Mouse (Mus musculus): ENCODE results near the gene Arf1.
"Not testable (repeated sequence)": the region's sequence is repeated elsewhere in the genome, so short reads cannot be mapped to it uniquely, and the experiment has no call there.

Gene Arf1

GRCm38 (mm10) chr11:59226251-59226650 is 1.8 kb downstream of the Arf1 start:
- no peak for DNase-seq

GRCm38 (mm10) chr11:59225167-59225566 is 2.9 kb downstream of the Arf1 start:
- DNase-seq: no peak

DNA sequence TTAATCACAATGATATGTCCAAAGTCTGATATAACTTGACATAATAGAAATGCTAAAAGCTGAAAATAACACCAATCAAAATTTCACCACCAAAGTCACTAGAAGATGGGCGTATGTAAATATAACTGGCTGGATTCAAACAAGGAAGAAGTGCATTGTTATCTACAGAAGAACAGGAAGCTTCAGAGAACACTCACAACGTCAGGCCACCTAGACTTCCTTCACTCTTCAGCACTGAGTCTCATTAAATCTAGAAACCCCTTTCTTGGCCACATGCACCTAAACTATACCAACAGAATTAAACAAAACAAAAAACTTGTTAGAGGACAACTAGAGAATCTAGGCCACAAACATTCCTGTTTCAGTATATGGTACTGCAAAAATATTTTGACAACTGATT is 3.6 kb downstream of the Arf1 start:
- no peak for DNase-seq

- no peak for DNase-seq
Measured at GRCm38 (mm10) chr11:59224025-59224424, 4.0 kb downstream of the Arf1 start.

DNA sequence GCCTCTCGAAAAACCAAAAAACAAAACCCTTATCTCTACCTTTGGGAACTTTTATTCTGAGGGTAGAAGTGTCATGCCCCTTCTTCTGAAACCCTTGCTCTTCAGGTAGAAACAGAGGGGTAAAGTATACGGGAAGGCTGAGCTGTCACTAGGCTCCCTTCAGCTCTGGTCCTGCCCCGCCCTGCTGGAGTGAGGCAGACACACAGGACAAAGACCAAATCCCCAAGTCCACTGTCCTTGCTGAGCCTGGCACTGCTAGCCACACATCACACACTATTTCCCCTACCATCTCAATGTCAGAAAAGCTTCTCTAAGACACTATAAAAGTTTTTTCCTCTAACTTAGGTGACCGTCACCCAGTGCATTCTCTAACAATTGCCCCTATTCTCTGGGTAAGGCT is 5.8 kb downstream of the Arf1 start:
- DNase-seq: no peak

- DNase-seq: no peak
Measured at GRCm38 (mm10) chr11:59221604-59222003, 6.5 kb downstream of the Arf1 start.

- no peak for DNase-seq
Measured at GRCm38 (mm10) chr11:59219064-59219463, 9.0 kb downstream of the Arf1 start.

- peak; percentile 67 for DNase-seq
Measured at GRCm38 (mm10) chr11:59218389-59218998, 9.6 kb downstream of the Arf1 start.

GRCm38 (mm10) chr11:59216955-59217354 is 11.1 kb downstream of the Arf1 start:
- no peak for DNase-seq

DNA sequence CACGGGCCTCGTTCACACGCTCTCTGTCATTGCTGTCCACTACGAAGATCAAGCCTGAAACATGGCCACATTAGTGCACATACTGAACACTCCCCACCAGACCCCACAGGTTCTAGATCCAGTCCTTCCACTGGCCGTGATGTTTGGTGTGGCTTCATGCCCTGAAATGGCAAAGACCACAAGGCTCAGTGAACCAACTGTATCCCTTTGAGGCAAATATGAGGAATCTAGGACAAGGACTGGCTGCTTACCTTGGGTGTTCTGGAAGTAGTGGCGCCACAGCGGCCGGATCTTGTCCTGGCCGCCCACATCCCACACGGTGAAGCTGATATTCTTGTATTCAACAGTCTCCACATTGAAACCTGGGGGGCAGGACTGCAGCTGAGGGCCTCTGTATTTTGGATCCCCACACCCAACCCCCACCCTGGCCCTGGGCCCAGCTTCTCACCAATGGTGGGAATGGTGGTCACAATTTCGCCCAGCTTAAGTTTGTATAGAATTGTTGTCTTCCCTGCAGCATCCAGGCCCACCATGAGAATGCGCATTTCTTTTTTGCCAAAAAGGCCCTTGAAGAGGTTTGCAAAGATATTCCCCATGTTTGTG is 15.1 kb downstream of the Arf1 start:
- no peak for DNase-seq

GRCm38 (mm10) chr11:59212320-59212719 is 15.8 kb downstream of the Arf1 start:
- DNase-seq: not testable (repeated sequence)

DNA sequence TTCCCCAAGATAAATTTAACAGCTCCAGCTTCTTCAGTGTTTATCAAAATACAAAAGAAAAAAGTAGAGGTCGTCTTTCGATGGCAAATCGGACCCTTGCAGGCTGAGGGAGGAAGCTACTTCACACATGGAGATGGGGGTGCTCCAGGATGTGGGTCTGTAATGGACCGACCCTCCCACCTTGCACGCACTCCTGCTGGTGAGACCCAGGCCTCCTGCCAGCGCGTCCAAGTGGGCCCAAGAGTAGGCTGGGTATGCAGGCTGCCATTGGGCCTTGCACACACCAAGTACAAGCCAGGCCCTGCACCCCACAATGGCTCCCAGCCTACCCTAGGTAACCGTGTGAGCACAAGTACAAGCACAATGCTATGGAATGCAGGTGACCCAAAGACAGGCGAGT is 16.5 kb downstream of the Arf1 start:
- DNase-seq: not testable (repeated sequence)

DNA sequence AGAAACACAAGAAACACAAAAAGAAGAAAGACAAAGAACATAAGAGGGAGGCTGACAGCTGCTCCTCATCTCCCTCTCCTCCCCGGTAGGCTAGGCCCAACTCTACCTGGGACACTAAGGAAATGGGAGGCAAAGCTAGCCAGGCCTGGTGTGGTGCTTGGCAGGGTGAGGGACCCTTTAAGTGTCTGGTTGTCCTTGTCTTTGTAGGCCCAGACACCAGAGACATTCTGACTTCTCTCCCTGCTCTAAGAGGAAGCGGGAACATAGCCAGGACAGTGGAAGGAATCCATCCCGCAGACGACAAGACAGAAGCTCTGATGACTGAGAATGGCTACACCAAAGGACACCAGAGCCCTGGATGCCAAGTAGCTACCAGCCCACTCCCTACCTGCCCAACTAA is 18.1 kb downstream of the Arf1 start:
- no peak for DNase-seq

- no peak for DNase-seq
Measured at GRCm38 (mm10) chr11:59209580-59209979, 18.5 kb downstream of the Arf1 start.

GRCm38 (mm10) chr11:59209003-59209441 is 19.0 kb downstream of the Arf1 start:
- DNase-seq: peak; percentile 80

GRCm38 (mm10) chr11:59208153-59208831 is 19.8 kb downstream of the Arf1 start, which contains the start of gene 2310033P09Rik:
Gene 2310033P09Rik (plus strand): TSS chr11:59208321.
- DNase-seq: peak; percentile 95

- DNase-seq: peak; percentile 97
Measured at GRCm38 (mm10) chr11:59202081-59202995, 25.7 kb downstream of the Arf1 start, which contains the start of gene Mrpl55. Gene Mrpl55 (plus strand): TSS chr11:59202486.

GRCm38 (mm10) chr11:59201216-59202002 is 26.7 kb downstream of the Arf1 start:
- no peak for DNase-seq

DNA sequence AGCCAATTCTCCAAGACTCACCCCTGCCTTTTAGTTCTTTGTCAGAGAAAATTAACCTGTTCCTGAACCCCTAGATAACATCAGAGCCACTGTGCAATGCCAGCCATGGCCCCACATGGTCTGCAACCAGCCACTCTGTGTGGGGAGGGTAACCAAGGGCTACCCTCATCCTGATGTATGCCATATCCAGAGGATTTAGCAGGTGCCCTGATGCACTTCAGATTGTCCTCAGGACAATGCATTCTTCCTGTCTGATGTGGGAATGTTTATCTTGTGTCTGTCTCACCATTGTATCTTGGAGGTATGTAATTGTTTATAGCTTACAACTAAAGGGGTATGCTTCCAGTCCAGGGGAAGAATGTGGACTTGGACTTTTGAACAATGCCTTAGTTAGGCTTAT is 31.8 kb downstream of the Arf1 start:
- DNase-seq: no peak

DNA sequence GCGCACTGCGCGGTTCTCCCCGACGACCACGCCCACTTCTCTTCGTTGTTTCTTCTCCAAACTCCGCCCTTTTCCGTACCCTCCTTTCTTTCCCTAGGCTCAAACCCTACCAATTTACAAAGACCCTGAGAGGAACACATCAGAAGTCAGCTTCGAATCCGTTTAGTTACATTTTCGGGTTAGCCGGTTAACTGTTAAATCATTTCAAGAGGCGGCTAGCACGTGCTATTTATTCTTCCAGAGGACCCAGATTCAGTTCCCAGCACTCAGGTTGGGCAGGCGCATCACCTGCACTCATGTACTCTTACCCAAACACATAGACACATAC is 36.0 kb downstream of the Arf1 start, which contains the start of gene Guk1:
Gene Guk1, minus strand, starts transcription at position 154 of the 328 bp plus-strand sequence.
- DNase-seq: no peak

- DNase-seq: peak; percentile 95
Measured at GRCm38 (mm10) chr11:59191231-59192058, 36.6 kb downstream of the Arf1 start.
